Mouse (Mus musculus): ENCODE measurements at regions not wholly inside any gene's neighbourhood (a gene's known extent, or its start where the extent isn't known, plus 50 kb on each side); places are given as distances from the start of the nearest gene placed in this dataset.

- peak; percentile 50 for DNase-seq
Measured at GRCm38 (mm10) chr11:45174811-45175798, 558.0 kb downstream of the Ebf1 start.

GRCm38 (mm10) chr11:45176971-45177370 is 559.9 kb downstream of the Ebf1 start:
- DNase-seq = no peak

GRCm38 (mm10) chr11:45178036-45178435 is 560.9 kb downstream of the Ebf1 start:
- no peak for DNase-seq

GRCm38 (mm10) chr11:45179019-45179418 is 561.9 kb downstream of the Ebf1 start:
- no peak for DNase-seq

GRCm38 (mm10) chr11:45190601-45191370 is 573.7 kb downstream of the Ebf1 start:
- DNase-seq = no peak

- DNase-seq = no peak
Measured at GRCm38 (mm10) chr11:45191392-45192189, 574.5 kb downstream of the Ebf1 start.

- no peak for DNase-seq
Measured at GRCm38 (mm10) chr11:45193319-45193718, 576.2 kb downstream of the Ebf1 start.

- peak; percentile 38 for DNase-seq
Measured at GRCm38 (mm10) chr11:45199520-45199919, 582.4 kb downstream of the Ebf1 start.

GRCm38 (mm10) chr11:45200714-45201405 is 583.7 kb downstream of the Ebf1 start:
- no peak for DNase-seq

- DNase-seq = no peak
Measured at GRCm38 (mm10) chr11:45203446-45203845, 586.3 kb downstream of the Ebf1 start.

GRCm38 (mm10) chr11:45206611-45207525 is 589.8 kb downstream of the Ebf1 start:
- no peak for DNase-seq

- DNase-seq = no peak
Measured at GRCm38 (mm10) chr11:45214096-45214495, 597.0 kb downstream of the Ebf1 start.

GRCm38 (mm10) chr11:45216942-45217474 is 599.9 kb downstream of the Ebf1 start:
- no peak for DNase-seq

- peak; percentile 33 for DNase-seq
Measured at GRCm38 (mm10) chr11:45219239-45219638, 602.1 kb downstream of the Ebf1 start.

- no peak for DNase-seq
Measured at GRCm38 (mm10) chr11:45222021-45222420, 604.9 kb downstream of the Ebf1 start.

- no peak for DNase-seq
Measured at GRCm38 (mm10) chr11:45235476-45236412, 616.1 kb upstream of the Clint1 start.

- no peak for DNase-seq
Measured at GRCm38 (mm10) chr11:45237056-45237455, 614.8 kb upstream of the Clint1 start.

- DNase-seq = no peak
Measured at GRCm38 (mm10) chr11:45239044-45239443, 612.8 kb upstream of the Clint1 start.

- DNase-seq = no peak
Measured at GRCm38 (mm10) chr11:45240419-45240818, 611.4 kb upstream of the Clint1 start.

Data from gastrocnemius, postnatal 25 days (tissue).